Mouse (Mus musculus) C2C12 (cell line): ENCODE data around the gene Vps53.

ENCODE experiments used
- CEBPB ChIP-seq: IDR thresholded peaks from one replicate; pipeline ENCODE4 v1.6.1; 2011; ENCODE audit warnings: low read depth, mild to moderate bottlenecking, control low read depth, moderate library complexity
- CTCF ChIP-seq: IDR thresholded peaks from one replicate; pipeline ENCODE4 v1.5.1; 2011; ENCODE audit not compliant: control insufficient read depth, insufficient read depth, insufficient read length
- MAX ChIP-seq: IDR thresholded peaks from one replicate; pipeline ENCODE4 v1.6.1; 2011; ENCODE audit warnings: mild to moderate bottlenecking, control low read depth
- USF1 ChIP-seq: IDR thresholded peaks from one replicate; pipeline ENCODE4 v1.6.1; 2011; ENCODE audit warnings: low read depth, mild to moderate bottlenecking, control low read depth, moderate library complexity

DNA sequence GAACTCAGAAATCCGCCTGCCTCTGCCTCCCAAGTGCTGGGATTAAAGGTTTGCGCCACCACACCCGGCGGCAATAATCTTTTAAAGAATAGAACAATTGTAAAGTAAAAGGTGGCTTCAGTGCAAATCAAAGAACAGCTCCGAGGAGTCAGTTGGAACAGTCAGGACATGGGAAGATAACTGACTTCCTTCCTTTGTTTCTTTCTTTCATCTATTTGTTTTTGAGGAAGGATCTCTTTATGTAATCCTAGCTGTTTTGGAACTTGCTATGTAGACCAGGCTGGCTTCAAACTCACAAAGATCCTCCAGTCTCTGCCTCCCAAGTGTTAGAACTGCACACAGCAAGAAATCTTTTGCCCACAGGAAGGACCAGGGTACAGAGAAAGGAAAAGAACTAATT, 45.2 kb upstream of the Vps53 start:
- TF ChIP-seq CEBPB (no peak), CTCF (no peak), MAX (no peak), USF1 (no peak)
